Mouse (Mus musculus) kidney, adult 9 months (tissue): ENCODE results near the gene Eif4e1b.
A peak's percentile ranks its signal among the peaks of the same experiment; 100 is the strongest.

Experiments used
- DNase-seq: peaks from one replicate; pipeline ENCODE4 v3.0.0; 2022

Gene Eif4e1b

GRCm38 (mm10) chr13:54805134-54805838, 21.5 kb downstream of the Eif4e1b start:
- DNase-seq, result no peak

GRCm38 (mm10) chr13:54806434-54806976, 22.7 kb downstream of the Eif4e1b start:
- DNase-seq, result no peak

GRCm38 (mm10) chr13:54808067-54808466, 24.3 kb downstream of the Eif4e1b start:
- DNase-seq, result no peak

GRCm38 (mm10) chr13:54811476-54811875, 27.7 kb downstream of the Eif4e1b start:
- no peak for DNase-seq

- DNase-seq, result no peak
Observed at GRCm38 (mm10) chr13:54813381-54813780, 29.6 kb downstream of the Eif4e1b start.

GRCm38 (mm10) chr13:54818399-54819254, 34.8 kb downstream of the Eif4e1b start:
- no peak for DNase-seq

- DNase-seq, result no peak
Observed at GRCm38 (mm10) chr13:54821106-54821505, 37.3 kb downstream of the Eif4e1b start.

GRCm38 (mm10) chr13:54821931-54822330, 38.1 kb downstream of the Eif4e1b start:
- no peak for DNase-seq

GRCm38 (mm10) chr13:54824111-54824931, 40.5 kb downstream of the Eif4e1b start:
- peak; percentile 31 for DNase-seq

- no peak for DNase-seq
Observed at GRCm38 (mm10) chr13:54827992-54828391, 44.2 kb downstream of the Eif4e1b start.

- peak; percentile 48 for DNase-seq
Observed at GRCm38 (mm10) chr13:54828508-54828907, 44.7 kb downstream of the Eif4e1b start.

GRCm38 (mm10) chr13:54829450-54829849, 45.7 kb downstream of the Eif4e1b start:
- DNase-seq, result peak; percentile 62

GRCm38 (mm10) chr13:54836351-54837030, 52.7 kb downstream of the Eif4e1b start:
- no peak for DNase-seq

- no peak for DNase-seq
Observed at GRCm38 (mm10) chr13:54837061-54837460, 53.3 kb downstream of the Eif4e1b start.

GRCm38 (mm10) chr13:54837471-54837889, 53.7 kb downstream of the Eif4e1b start:
- no peak for DNase-seq
